9 mouse cellular contexts compared by ENCODE assay signal in genomic region chr2:58711935-58712334, GRCm38 (mm10).
DNase-seq lines count a peak whose midpoint lies in the region; ATAC-seq and TF ChIP-seq lines count a peak whose summit lies in the region.
"Had no signal": no experiment of that assay in that cellular context is flagged by ENCODE, and none has a peak within 500 bp of the region (broad histone marks: within the 10 kb centered on the region; RNA-seq: fewer than 3 reads in every experiment).

No protein-coding gene starts in this region.

- ATAC-seq in hindbrain, postnatal 0 days = peak; percentile 75
- ATAC-seq in hindbrain, embryonic 11.5 days (ENCODE audit: low FRiP score) = no peak
- no peak for ATAC-seq in megakaryocyte progenitor cell, adult 5-6 weeks (replicated peaks; ENCODE audit: poor library complexity)

- H3K4me2 ChIP-seq in hindbrain, postnatal 0 days (ENCODE audit: low read depth, low read length) = no peak overlapping the region
- H3K4me2 ChIP-seq in hindbrain, embryonic 11.5 days (replicated peaks; ENCODE audit: low read depth, low read length) = no peak overlapping the region

- no peak overlapping the region for H3K9ac ChIP-seq in hindbrain, postnatal 0 days (replicated peaks; ENCODE audit: low read length)
- no peak overlapping the region for H3K9ac ChIP-seq in hindbrain, embryonic 11.5 days (ENCODE audit: low read depth, low read length)

- DNase-seq in hindbrain, postnatal 0 days (ENCODE audit: low spot score) = peak; percentile 68
- no peak for DNase-seq in hindbrain, embryonic 11.5 days (ENCODE audit: low spot score)
- peak; percentile 54 for DNase-seq in brain, adult 2 months (ENCODE audit: low read depth, low spot score)
- peak; percentile 69 to 84 for DNase-seq in heart, adult 9 months (ENCODE audit: low spot score in 2 of 2)
- DNase-seq in kidney, postnatal 14 days = peak; percentile 89
- DNase-seq in lung, postnatal 14 days = peak; percentile 76
- no peak for DNase-seq in thymus, postnatal 10 days (ENCODE audit: low spot score in 2 of 2)

- WGBS in hindbrain, postnatal 0 days = 34% methylated on average over 5 of the region's 5 CpGs
- 74% methylated on average over 5 of the region's 5 CpGs for WGBS in hindbrain, embryonic 11.5 days

- no peak overlapping the region for H3K4me3 ChIP-seq in hindbrain, postnatal 0 days (ENCODE audit: low read length)
- no peak overlapping the region for H3K4me3 ChIP-seq in hindbrain, embryonic 11.5 days (ENCODE audit: low read depth, low read length)

- no peaks in the 10 kb centered on the region for H3K9me3 ChIP-seq in hindbrain, postnatal 0 days (ENCODE audit: low read length)
- H3K9me3 ChIP-seq in hindbrain, embryonic 11.5 days (ENCODE audit: control insufficient read depth, low read length) = no peaks in the 10 kb centered on the region

- H3K27me3 ChIP-seq in hindbrain, postnatal 0 days (ENCODE audit: insufficient read depth, low read length) = no peaks in the 10 kb centered on the region
- no peaks in the 10 kb centered on the region for H3K27me3 ChIP-seq in hindbrain, embryonic 11.5 days (ENCODE audit: control insufficient read depth, insufficient read depth, low read length)

- H3K36me3 ChIP-seq in hindbrain, postnatal 0 days (ENCODE audit: insufficient read depth, low read length) = no peaks in the 10 kb centered on the region
- H3K36me3 ChIP-seq in hindbrain, embryonic 11.5 days (ENCODE audit: control insufficient read depth, insufficient read depth, low read length) = no peaks in the 10 kb centered on the region
- H3K36me3 ChIP-seq: G1E had no signal

- no peaks in the 10 kb centered on the region for H3K4me1 ChIP-seq in hindbrain, postnatal 0 days (ENCODE audit: insufficient read depth, low read length)
- H3K4me1 ChIP-seq in hindbrain, embryonic 11.5 days (replicated peaks; ENCODE audit: control insufficient read depth, insufficient read depth, low read length) = no peaks in the 10 kb centered on the region

- no peak overlapping the region for H3K27ac ChIP-seq in hindbrain, postnatal 0 days
- no peak overlapping the region for H3K27ac ChIP-seq in hindbrain, embryonic 11.5 days (ENCODE audit: low read depth, low read length)

- no peak for TF ChIP-seq CTCF in hindbrain, postnatal 0 days (IDR thresholded peaks at IDR 0.05; ENCODE audit: low read depth)

Comparison
In these comparisons a context has a peak if more than half of its experiments do, and no peak if none do; other contexts are left out.
1. DNase-seq: peak in hindbrain, postnatal 0 days (single experiment), brain, adult 2 months (single experiment), heart, adult 9 months (2 of 2), kidney, postnatal 14 days (single experiment) and lung, postnatal 14 days (single experiment); none in hindbrain, embryonic 11.5 days (single experiment) and thymus, postnatal 10 days (0 of 2).